Mouse (Mus musculus): ENCODE data around the gene Birc7.

- TF ChIP-seq TCF12 (IDR thresholded peaks at IDR 0.05; ENCODE audit: insufficient read depth, poor library complexity, severe bottlenecking) (no peak), MYOD1 (IDR thresholded peaks at IDR 0.05; ENCODE audit: control insufficient read depth in 1 of 3, insufficient read length in 2 of 3, low read depth in 2 of 3) (no peak), POLR2A (IDR thresholded peaks at IDR 0.05; ENCODE audit: insufficient read length, low read depth) (no peak), MYOG (IDR thresholded peaks at IDR 0.05; ENCODE audit: control insufficient read depth in 1 of 3, insufficient read depth in 1 of 3, insufficient read length in 2 of 3, low read depth in 2 of 3) (no peak), CEBPB (IDR thresholded peaks at IDR 0.05; ENCODE audit: insufficient read depth, poor library complexity, severe bottlenecking) (no peak), E2F4 (IDR thresholded peaks at IDR 0.05; ENCODE audit: insufficient read depth) (no peak), USF1 (IDR thresholded peaks at IDR 0.05; ENCODE audit: low read depth) (no peak), TCF3 (IDR thresholded peaks at IDR 0.05; ENCODE audit: insufficient read length, low read depth) (no peak), MAX (IDR thresholded peaks at IDR 0.05; ENCODE audit: low read depth) (no peak), SRF (IDR thresholded peaks at IDR 0.05; ENCODE audit: control insufficient read depth, insufficient read length, low read depth) (no peak), POLR2AphosphoS2 (IDR thresholded peaks at IDR 0.05; ENCODE audit: insufficient read length, low read depth) (no peak), REST (IDR thresholded peaks at IDR 0.05; ENCODE audit: insufficient read depth, insufficient read length) (no peak)
These were observed 34.1 kb upstream of the Birc7 start for GRCm38 (mm10) chr2:180894734-180895133.
